Mouse (Mus musculus) heart, embryonic 11.5 days (tissue): ENCODE measurements around the gene Padi1. TPM values are rescaled to one million over a fixed set of nuclear protein-coding genes. Genes with fewer than 3 reads are reported as not detected.

Experiments
- ATAC-seq: fragments of 200-750 bp; cut with Nextera tagmentation; replicated peaks from 2 replicates; pipeline ENCODE4 v1.8.0; 2017; ENCODE audit warnings: moderate library complexity; ENCODE audit not compliant: insufficient number of reproducible peaks, low FRiP score, low TSS enrichment
- H3K27ac ChIP-seq: fragments of 300-500 bp; sonication (generic); 2 replicates; pipeline ENCODE4 v1.5.1; 2014; ENCODE audit warnings: mild to moderate bottlenecking, low read depth, low read length
- H3K27me3 ChIP-seq: fragments of 300-500 bp; sonication (generic); 2 replicates; pipeline ENCODE4 v1.6.1; 2014; ENCODE audit warnings: mild to moderate bottlenecking, low read length, mixed read lengths; ENCODE audit not compliant: control insufficient read depth, insufficient read depth
- H3K36me3 ChIP-seq: fragments of 300-500 bp; sonication (generic); 2 replicates; pipeline ENCODE4 v1.6.1; 2014; ENCODE audit warnings: mild to moderate bottlenecking, low read length, moderate library complexity, mixed read lengths; ENCODE audit not compliant: control insufficient read depth, insufficient read depth
- H3K4me1 ChIP-seq: fragments of 300-500 bp; sonication (generic); 2 replicates; pipeline ENCODE4 v1.6.1; 2014; ENCODE audit warnings: low read length; ENCODE audit not compliant: control insufficient read depth, insufficient read depth
- H3K4me2 ChIP-seq: fragments of 300-500 bp; sonication (generic); 2 replicates; pipeline ENCODE4 v1.6.1; 2014; ENCODE audit warnings: mild to moderate bottlenecking, moderate library complexity
- H3K4me3 ChIP-seq: fragments of 300-500 bp; sonication (generic); 2 replicates; pipeline ENCODE4 v1.5.1; 2014; ENCODE audit warnings: low read depth, low read length
- H3K9ac ChIP-seq: fragments of 300-500 bp; sonication (generic); 2 replicates; pipeline ENCODE4 v1.6.1; 2014; ENCODE audit warnings: mild to moderate bottlenecking, low read depth, low read length, moderate library complexity
- H3K9me3 ChIP-seq: fragments of 300-500 bp; sonication (generic); replicated peaks from 2 replicates; pipeline ENCODE4 v1.6.1; 2016; ENCODE audit warnings: low read length; ENCODE audit not compliant: control insufficient read depth
- WGBS: fragments of 180-500 bp; shearing (Covaris S2); extraction: QIAGEN DNeasy Blood & Tissue Kit; methylation state at CpG from one replicate; pipeline ENCODE4 v1.1.7; 2014; ENCODE audit not compliant: insufficient replicate concordance; 5-methylcytosine and 5-hydroxymethylcytosine counted together
- polyA plus RNA-seq: library from polyadenylated mRNA; unstranded; fragments of >200 nt; fragmentation: Nextera tagmentation; extraction: Ambion mirVana; gene quantifications from 2 replicates; pipeline ENCODE4 v1.2.1, GENCODE M21; 2014

Padi1 gene
- 0.19 and 0.24 TPM in 2 replicates for polyA plus RNA-seq

GRCm38 (mm10) chr4:140845666-140846065 is at the start of gene Padi1:
Gene Padi1, minus strand, starts transcription at chr4:140845778.
- H3K27ac ChIP-seq: no peak within 1 kb of the TSS
- H3K36me3 ChIP-seq: no peaks in the 10 kb centered on the region
- H3K4me2 ChIP-seq: no peak within 1 kb of the TSS
- H3K9ac ChIP-seq: no peak within 1 kb of the TSS
- H3K9me3 ChIP-seq: no peaks in the 10 kb centered on the region
- peaks cover 4% of the 10 kb centered on the region; the same call in 1 of the 2 replicates for H3K27me3 ChIP-seq
- no peaks in the 10 kb centered on the region for H3K4me1 ChIP-seq
- no peak within 1 kb of the TSS for H3K4me3 ChIP-seq
- 76% methylated on average over 6 of the region's 6 CpGs for WGBS
- no peak for ATAC-seq

- 58% methylated on average over 1 of the region's 1 CpGs for WGBS
- Histone ChIP-seq H3K9me3 (0 out of 2 replicates have a peak, but pooled peaks cover 4% of the 10 kb centered on the region), H3K9ac (no peak overlapping the region), H3K4me3 (no peak overlapping the region), H3K27me3 (no peaks in the 10 kb centered on the region), H3K4me2 (no peak overlapping the region), H3K27ac (no peak overlapping the region), H3K4me1 (no peaks in the 10 kb centered on the region), H3K36me3 (no peaks in the 10 kb centered on the region)
- no peak for ATAC-seq
These were observed 46.6 kb upstream of the Padi1 start for GRCm38 (mm10) chr4:140892163-140892530.

- no peak overlapping the region for H3K4me3 ChIP-seq
- WGBS: 86% methylated on average over 14 of the region's 14 CpGs
- no peak for ATAC-seq
- no peak overlapping the region for H3K4me2 ChIP-seq
- H3K4me1 ChIP-seq: no peaks in the 10 kb centered on the region
- H3K9me3 ChIP-seq: 0 out of 2 replicates have a peak, but pooled peaks cover 4% of the 10 kb centered on the region
- no peaks in the 10 kb centered on the region for H3K36me3 ChIP-seq
- no peak overlapping the region for H3K9ac ChIP-seq
- H3K27me3 ChIP-seq: no peaks in the 10 kb centered on the region
- no peak overlapping the region for H3K27ac ChIP-seq
These were observed 46.1 kb upstream of the Padi1 start for GRCm38 (mm10) chr4:140891525-140892162.

GRCm38 (mm10) chr4:140883852-140884251 is 38.3 kb upstream of the Padi1 start:
- Histone ChIP-seq H3K36me3 (no peaks in the 10 kb centered on the region), H3K9ac (no peak overlapping the region), H3K4me3 (no peak overlapping the region), H3K27ac (no peak overlapping the region), H3K4me1 (no peaks in the 10 kb centered on the region), H3K27me3 (no peaks in the 10 kb centered on the region), H3K4me2 (no peak overlapping the region), H3K9me3 (no peaks in the 10 kb centered on the region)
- ATAC-seq: no peak
- 30% methylated on average over 4 of the region's 4 CpGs for WGBS

- H3K9me3 ChIP-seq: no peaks in the 10 kb centered on the region
- H3K36me3 ChIP-seq: no peaks in the 10 kb centered on the region
- H3K4me1 ChIP-seq: no peaks in the 10 kb centered on the region
- H3K4me2 ChIP-seq: no peak overlapping the region
- no peak for ATAC-seq
- H3K27me3 ChIP-seq: no peaks in the 10 kb centered on the region
- WGBS: 98% methylated on average over 3 of the region's 3 CpGs
- no peak overlapping the region for H3K4me3 ChIP-seq
- no peak overlapping the region for H3K27ac ChIP-seq
- no peak overlapping the region for H3K9ac ChIP-seq
These were observed 37.4 kb upstream of the Padi1 start for GRCm38 (mm10) chr4:140882981-140883380.

GRCm38 (mm10) chr4:140882365-140882764 is 36.8 kb upstream of the Padi1 start:
- no peaks in the 10 kb centered on the region for H3K36me3 ChIP-seq
- 57% methylated on average over 4 of the region's 4 CpGs for WGBS
- H3K27ac ChIP-seq: no peak overlapping the region
- H3K9me3 ChIP-seq: no peaks in the 10 kb centered on the region
- ATAC-seq: no peak
- no peaks in the 10 kb centered on the region for H3K27me3 ChIP-seq
- H3K4me2 ChIP-seq: no peak overlapping the region
- no peak overlapping the region for H3K9ac ChIP-seq
- no peaks in the 10 kb centered on the region for H3K4me1 ChIP-seq
- H3K4me3 ChIP-seq: no peak overlapping the region

GRCm38 (mm10) chr4:140881771-140882170 is 36.2 kb upstream of the Padi1 start:
- H3K4me1 ChIP-seq: no peaks in the 10 kb centered on the region
- no peaks in the 10 kb centered on the region for H3K36me3 ChIP-seq
- no peak for ATAC-seq
- no peak overlapping the region for H3K4me2 ChIP-seq
- no peaks in the 10 kb centered on the region for H3K27me3 ChIP-seq
- no peaks in the 10 kb centered on the region for H3K9me3 ChIP-seq
- no peak overlapping the region for H3K9ac ChIP-seq
- no peak overlapping the region for H3K27ac ChIP-seq
- WGBS: 92% methylated on average over 13 of the region's 13 CpGs
- no peak overlapping the region for H3K4me3 ChIP-seq

GRCm38 (mm10) chr4:140881026-140881670 is 35.6 kb upstream of the Padi1 start:
- Histone ChIP-seq H3K27me3 (no peaks in the 10 kb centered on the region), H3K4me2 (no peak overlapping the region), H3K36me3 (no peaks in the 10 kb centered on the region), H3K4me3 (no peak overlapping the region), H3K9me3 (no peaks in the 10 kb centered on the region), H3K4me1 (no peaks in the 10 kb centered on the region), H3K27ac (no peak overlapping the region), H3K9ac (no peak overlapping the region)
- no peak for ATAC-seq
- 83% methylated on average over 8 of the region's 8 CpGs for WGBS

- no peaks in the 10 kb centered on the region for H3K9me3 ChIP-seq
- no peak overlapping the region for H3K27ac ChIP-seq
- no peak overlapping the region for H3K4me2 ChIP-seq
- H3K4me3 ChIP-seq: no peak overlapping the region
- no peaks in the 10 kb centered on the region for H3K4me1 ChIP-seq
- no peaks in the 10 kb centered on the region for H3K27me3 ChIP-seq
- H3K9ac ChIP-seq: no peak overlapping the region
- 69% methylated on average over 3 of the region's 3 CpGs for WGBS
- no peaks in the 10 kb centered on the region for H3K36me3 ChIP-seq
- no peak for ATAC-seq
These were observed 34.6 kb upstream of the Padi1 start for GRCm38 (mm10) chr4:140880207-140880606.
